Mouse (Mus musculus): ENCODE data around the gene Ing2.

- TF ChIP-seq CTCF (IDR thresholded peaks at IDR 0.05; ENCODE audit: low read depth) (no peak), EP300 (IDR thresholded peaks at IDR 0.05; ENCODE audit: low read depth) (no peak)
Observed at GRCm38 (mm10) chr8:47663201-47663600, 12.2 kb downstream of the Ing2 start.

Measured in heart, postnatal 0 days (tissue).